In the genomic region with DNA sequence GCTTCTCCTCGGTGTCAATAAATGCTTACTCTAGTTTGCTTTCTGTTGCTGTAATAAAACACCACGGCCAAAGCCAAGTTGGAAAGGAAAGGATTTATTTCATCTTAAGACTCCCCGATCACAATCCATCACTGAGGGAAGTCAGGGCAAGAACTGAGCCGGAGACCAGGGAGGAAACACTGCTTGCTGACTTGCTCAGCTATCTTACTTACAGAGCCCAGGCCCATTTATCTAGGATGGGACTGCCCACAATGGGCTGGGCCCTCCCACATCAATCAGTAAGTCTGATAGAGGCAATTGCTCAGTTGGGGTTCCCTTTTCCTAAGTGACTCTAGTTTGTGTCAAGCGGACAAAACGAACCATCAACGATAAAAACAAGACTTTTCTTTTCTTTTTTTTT, we compare ENCODE assay signal across 16 mouse cellular contexts.
"Had no signal": no experiment of that assay in that cellular context is flagged by ENCODE, and none has a peak within 500 bp of the region (broad histone marks: within the 10 kb centered on the region; RNA-seq: fewer than 3 reads in every experiment).

No protein-coding gene starts in this region.

- H3K4me2 ChIP-seq: limb, embryonic 12.5 days; limb, embryonic 15.5 days; lung, embryonic 15.5 days; midbrain, embryonic 13.5 days had no signal

- H3K27ac ChIP-seq: kidney, postnatal 0 days; layer of hippocampus, adult 2 months; limb, embryonic 12.5 days; limb, embryonic 15.5 days; lung, embryonic 15.5 days; midbrain, embryonic 13.5 days had no signal

- ATAC-seq: intestine, postnatal 0 days; midbrain, embryonic 13.5 days had no signal

- DNase-seq: kidney, adult 2 months; kidney, postnatal 25 days; layer of hippocampus, adult 9-11 months; left cerebral cortex, postnatal 4 days; lung, adult 18-20 months; lung, postnatal 10 days; lung, postnatal 4 days; thymus, adult 18-20 months; thymus, postnatal 36 days had no signal

- H3K9me3 ChIP-seq: limb, embryonic 12.5 days; limb, embryonic 15.5 days; lung, embryonic 15.5 days; midbrain, embryonic 13.5 days had no signal

- H3K36me3 ChIP-seq: limb, embryonic 12.5 days; limb, embryonic 15.5 days; lung, embryonic 15.5 days; midbrain, embryonic 13.5 days had no signal

- H3K4me1 ChIP-seq: limb, embryonic 12.5 days; limb, embryonic 15.5 days; lung, embryonic 15.5 days; midbrain, embryonic 13.5 days had no signal

- H3K4me3 ChIP-seq: layer of hippocampus, adult 2 months; limb, embryonic 12.5 days; limb, embryonic 15.5 days; lung, embryonic 15.5 days; midbrain, embryonic 13.5 days had no signal

- H3K27me3 ChIP-seq: limb, embryonic 12.5 days; limb, embryonic 15.5 days; lung, embryonic 15.5 days had no signal

- H3K9ac ChIP-seq: limb, embryonic 12.5 days; limb, embryonic 15.5 days; lung, embryonic 15.5 days; midbrain, embryonic 13.5 days had no signal
